Mouse (Mus musculus): Measurements from ENCODE around the gene Avp. TPM values are rescaled to one million over a fixed set of nuclear protein-coding genes. Genes with fewer than 3 reads are reported as not detected.

Avp gene
- total and polyA plus RNA-seq, 3 experiments = not detected

- peaks cover 5% of the 10 kb centered on the region for H3K4me1 ChIP-seq (ENCODE audit: insufficient read depth, low read depth, low read length)
- TF ChIP-seq GATA1 (IDR thresholded peaks at IDR 0.05; ENCODE audit: borderline replicate concordance, low read length) = no peak
- TF ChIP-seq GATA2 (IDR thresholded peaks at IDR 0.05; ENCODE audit: borderline replicate concordance, low read depth, low read length) = no peak
- no peak for TF ChIP-seq TAL1 (conservative IDR thresholded peaks at IDR 0.05; ENCODE audit: low read depth, low read length)
- no peak for ATAC-seq (ENCODE audit: extremely low read depth, insufficient number of reproducible peaks, low FRiP score, poor library complexity, severe bottlenecking)
- H3K9me3 ChIP-seq (replicated peaks) = no peaks in the 10 kb centered on the region
- no peak for DNase-seq (ENCODE audit: low spot score)
- no peak overlapping the region for H3K4me3 ChIP-seq (ENCODE audit: low read depth, low read length)
- peaks cover 19% of the 10 kb centered on the region for H3K27me3 ChIP-seq (ENCODE audit: insufficient read depth, low read length)
- peaks cover 34% of the 10 kb centered on the region for H3K36me3 ChIP-seq (replicated peaks)
Observed at GRCm38 (mm10) chr2:130588373-130588772, 6.0 kb upstream of the Avp start.

- Histone ChIP-seq H3K4me1 (ENCODE audit: insufficient read depth, low read depth, low read length) (peaks cover 5% of the 10 kb centered on the region), H3K9me3 (replicated peaks) (no peaks in the 10 kb centered on the region), H3K4me3 (ENCODE audit: low read depth, low read length) (no peak overlapping the region), H3K36me3 (replicated peaks) (peaks cover 12% of the 10 kb centered on the region), H3K27me3 (ENCODE audit: insufficient read depth, low read length) (peaks cover 39% of the 10 kb centered on the region)
- ATAC-seq (ENCODE audit: extremely low read depth, insufficient number of reproducible peaks, low FRiP score, poor library complexity, severe bottlenecking) (no peak), DNase-seq (ENCODE audit: low spot score) (no peak)
- TF ChIP-seq CTCF (IDR thresholded peaks at IDR 0.05; ENCODE audit: low read depth, low read length) = no peak
- TF ChIP-seq GATA2 (IDR thresholded peaks at IDR 0.05; ENCODE audit: borderline replicate concordance, low read depth, low read length) = no peak
- TF ChIP-seq POLR2AphosphoS5 (IDR thresholded peaks at IDR 0.05; ENCODE audit: insufficient replicate concordance, low read depth, low read length) = no peak
- TF ChIP-seq TAL1 (conservative IDR thresholded peaks at IDR 0.05; ENCODE audit: low read depth, low read length) = no peak
- TF ChIP-seq GATA1 (IDR thresholded peaks at IDR 0.05; ENCODE audit: borderline replicate concordance, low read length) = no peak
Observed at GRCm38 (mm10) chr2:130586016-130586415, 3.7 kb upstream of the Avp start.

- no peaks in the 10 kb centered on the region for H3K36me3 ChIP-seq (replicated peaks)
- no peak overlapping the region for H3K4me3 ChIP-seq (ENCODE audit: low read depth, low read length)
- no peak for TF ChIP-seq TAL1 (conservative IDR thresholded peaks at IDR 0.05; ENCODE audit: low read depth, low read length)
- TF ChIP-seq GATA2 (IDR thresholded peaks at IDR 0.05; ENCODE audit: borderline replicate concordance, low read depth, low read length) = no peak
- TF ChIP-seq GATA1 (IDR thresholded peaks at IDR 0.05; ENCODE audit: borderline replicate concordance, low read length) = no peak
- no peak for TF ChIP-seq POLR2AphosphoS5 (IDR thresholded peaks at IDR 0.05; ENCODE audit: insufficient replicate concordance, low read depth, low read length)
- TF ChIP-seq CTCF (IDR thresholded peaks at IDR 0.05; ENCODE audit: low read depth, low read length) = no peak
- peaks cover 57% of the 10 kb centered on the region for H3K27me3 ChIP-seq (ENCODE audit: insufficient read depth, low read length)
- DNase-seq (ENCODE audit: low spot score) (no peak), ATAC-seq (ENCODE audit: extremely low read depth, insufficient number of reproducible peaks, low FRiP score, poor library complexity, severe bottlenecking) (no peak)
- peaks cover 12% of the 10 kb centered on the region for H3K4me1 ChIP-seq (ENCODE audit: insufficient read depth, low read depth, low read length)
- no peaks in the 10 kb centered on the region for H3K9me3 ChIP-seq (replicated peaks)
Observed at GRCm38 (mm10) chr2:130583902-130584560, 1.7 kb upstream of the Avp start.

GRCm38 (mm10) chr2:130581201-130581600 is 1.2 kb downstream of the Avp start:
- Histone ChIP-seq H3K36me3 (replicated peaks) (no peaks in the 10 kb centered on the region), H3K27me3 (ENCODE audit: insufficient read depth, low read length) (peaks cover 74% of the 10 kb centered on the region), H3K4me3 (ENCODE audit: low read depth, low read length) (no peak overlapping the region), H3K4me1 (ENCODE audit: insufficient read depth, low read depth, low read length) (peaks cover 19% of the 10 kb centered on the region), H3K9me3 (replicated peaks) (no peaks in the 10 kb centered on the region)
- TF ChIP-seq CTCF (IDR thresholded peaks at IDR 0.05; ENCODE audit: low read depth, low read length) (no peak), GATA2 (IDR thresholded peaks at IDR 0.05; ENCODE audit: borderline replicate concordance, low read depth, low read length) (no peak), GATA1 (IDR thresholded peaks at IDR 0.05; ENCODE audit: borderline replicate concordance, low read length) (no peak)
- no peak for DNase-seq (ENCODE audit: low spot score)
- no peak for ATAC-seq (ENCODE audit: extremely low read depth, insufficient number of reproducible peaks, low FRiP score, poor library complexity, severe bottlenecking)

- peaks cover 78% of the 10 kb centered on the region for H3K27me3 ChIP-seq (ENCODE audit: insufficient read depth, low read length)
- no peak for ATAC-seq (ENCODE audit: extremely low read depth, insufficient number of reproducible peaks, low FRiP score, poor library complexity, severe bottlenecking)
- no peak overlapping the region for H3K4me3 ChIP-seq (ENCODE audit: low read depth, low read length)
- TF ChIP-seq CTCF (IDR thresholded peaks at IDR 0.05; ENCODE audit: low read depth, low read length) = no peak
- no peak for TF ChIP-seq TAL1 (conservative IDR thresholded peaks at IDR 0.05; ENCODE audit: low read depth, low read length)
- TF ChIP-seq POLR2AphosphoS5 (IDR thresholded peaks at IDR 0.05; ENCODE audit: insufficient replicate concordance, low read depth, low read length) = no peak
- TF ChIP-seq GATA1 (IDR thresholded peaks at IDR 0.05; ENCODE audit: borderline replicate concordance, low read length) = no peak
- no peak for TF ChIP-seq GATA2 (IDR thresholded peaks at IDR 0.05; ENCODE audit: borderline replicate concordance, low read depth, low read length)
- H3K9me3 ChIP-seq (replicated peaks) = no peaks in the 10 kb centered on the region
- H3K36me3 ChIP-seq (replicated peaks) = no peaks in the 10 kb centered on the region
- DNase-seq (ENCODE audit: low spot score) = no peak
- H3K4me1 ChIP-seq (ENCODE audit: insufficient read depth, low read depth, low read length) = peaks cover 13% of the 10 kb centered on the region
Observed at GRCm38 (mm10) chr2:130579791-130580190, 2.6 kb downstream of the Avp start.

GRCm38 (mm10) chr2:130578148-130578547 is 4.2 kb downstream of the Avp start:
- H3K4me3 ChIP-seq (ENCODE audit: low read depth, low read length) = no peak overlapping the region
- peaks cover 77% of the 10 kb centered on the region for H3K27me3 ChIP-seq (ENCODE audit: insufficient read depth, low read length)
- ATAC-seq (ENCODE audit: extremely low read depth, insufficient number of reproducible peaks, low FRiP score, poor library complexity, severe bottlenecking) (no peak), DNase-seq (ENCODE audit: low spot score) (peak; percentile 38)
- TF ChIP-seq POLR2AphosphoS5 (IDR thresholded peaks at IDR 0.05; ENCODE audit: insufficient replicate concordance, low read depth, low read length) (no peak), CTCF (IDR thresholded peaks at IDR 0.05; ENCODE audit: low read depth, low read length) (peak; percentile 46)
- H3K36me3 ChIP-seq (replicated peaks) = no peaks in the 10 kb centered on the region
- H3K4me1 ChIP-seq (ENCODE audit: insufficient read depth, low read depth, low read length) = peaks cover 13% of the 10 kb centered on the region
- no peaks in the 10 kb centered on the region for H3K9me3 ChIP-seq (replicated peaks)

GRCm38 (mm10) chr2:130577632-130578031 is 4.7 kb downstream of the Avp start:
- DNase-seq (ENCODE audit: low spot score) (no peak), ATAC-seq (ENCODE audit: extremely low read depth, insufficient number of reproducible peaks, low FRiP score, poor library complexity, severe bottlenecking) (no peak)
- H3K9me3 ChIP-seq (replicated peaks) = no peaks in the 10 kb centered on the region
- H3K4me3 ChIP-seq (ENCODE audit: low read depth, low read length) = no peak overlapping the region
- H3K4me1 ChIP-seq (ENCODE audit: insufficient read depth, low read depth, low read length) = peaks cover 13% of the 10 kb centered on the region
- no peak for TF ChIP-seq TAL1 (conservative IDR thresholded peaks at IDR 0.05; ENCODE audit: low read depth, low read length)
- no peak for TF ChIP-seq CTCF (IDR thresholded peaks at IDR 0.05; ENCODE audit: low read depth, low read length)
- no peak for TF ChIP-seq GATA2 (IDR thresholded peaks at IDR 0.05; ENCODE audit: borderline replicate concordance, low read depth, low read length)
- no peak for TF ChIP-seq GATA1 (IDR thresholded peaks at IDR 0.05; ENCODE audit: borderline replicate concordance, low read length)
- no peak for TF ChIP-seq POLR2AphosphoS5 (IDR thresholded peaks at IDR 0.05; ENCODE audit: insufficient replicate concordance, low read depth, low read length)
- peaks cover 75% of the 10 kb centered on the region for H3K27me3 ChIP-seq (ENCODE audit: insufficient read depth, low read length)
- no peaks in the 10 kb centered on the region for H3K36me3 ChIP-seq (replicated peaks)
